Mouse (Mus musculus) neutrophil, adult 5-6 weeks (primary cell): ENCODE data around the gene Zp3. TPM values are rescaled to one million over a fixed set of nuclear protein-coding genes. Genes with fewer than 3 reads are reported as not detected.

Experiments
- ATAC-seq: fragments of 151-379, 151-347 bp; 2 replicates; pipeline ENCODE4 v1.8.0; 2017; ENCODE audit warnings: mild to moderate bottlenecking, moderate TSS enrichment; ENCODE audit not compliant: insufficient number of reproducible peaks, poor library complexity, low FRiP score, severe bottlenecking; ENCODE audit errors: extremely low read depth
- total RNA-seq: library from RNA; stranded (forward); fragments of 200-1000 nt; gene quantifications from 2 replicates; pipeline ENCODE4 v1.2.3, GENCODE M21; 2017

The Zp3 gene
- total RNA-seq, 1 experiment from 2014 or later, result not detected

DNA sequence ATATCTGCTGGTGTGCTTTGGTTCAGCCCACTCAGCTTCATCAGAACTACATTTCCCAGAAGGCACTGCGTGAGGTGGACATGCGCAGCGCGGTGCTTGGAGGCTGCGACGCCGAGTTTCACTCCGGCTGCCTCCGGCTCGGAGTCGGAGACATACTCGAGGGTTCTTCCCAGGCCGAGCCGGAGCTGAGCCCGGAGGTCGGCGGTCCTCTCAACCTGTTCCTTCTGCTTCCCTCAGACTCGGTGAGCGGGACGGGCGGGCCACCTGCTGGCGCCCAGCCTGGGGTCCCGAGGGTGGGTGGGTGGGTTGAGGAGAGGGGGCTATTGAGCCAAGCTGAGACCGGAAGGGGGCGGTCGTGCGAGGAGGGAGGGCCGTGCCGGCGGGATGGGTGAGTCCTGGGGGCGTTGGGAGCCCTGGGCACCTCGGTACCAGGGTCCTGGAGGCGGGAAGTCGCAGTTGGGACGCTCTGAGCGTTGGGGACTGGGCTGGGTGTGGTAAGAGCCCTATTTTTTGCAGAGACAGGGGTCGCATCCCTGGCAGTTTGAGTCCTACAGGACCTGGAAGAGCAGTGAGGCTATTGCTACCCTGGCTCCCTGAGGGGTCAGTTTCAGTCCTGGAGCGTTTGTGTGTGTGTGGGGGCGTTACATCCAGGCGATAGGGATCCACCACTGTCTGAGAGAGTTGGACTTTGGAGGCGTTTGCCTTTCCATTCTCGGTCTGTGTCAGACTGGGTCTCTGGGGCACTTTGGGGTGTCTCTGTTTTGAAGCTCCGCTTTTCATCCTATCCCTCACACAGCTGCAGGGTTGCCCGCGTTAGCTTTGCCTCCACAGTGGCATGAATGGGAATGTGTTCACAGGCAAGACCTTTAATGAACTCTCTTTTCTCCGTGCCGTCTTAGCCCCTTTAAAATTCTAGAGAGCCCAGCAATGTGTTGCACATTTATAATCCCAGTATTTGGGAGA lies 15.1 kb downstream of the Zp3 start, which contains the start of gene Dtx2:
Dtx2 (plus strand) TSS at position 76 of the 963 bp plus-strand sequence.
- peak; percentile 91 for ATAC-seq

DNA sequence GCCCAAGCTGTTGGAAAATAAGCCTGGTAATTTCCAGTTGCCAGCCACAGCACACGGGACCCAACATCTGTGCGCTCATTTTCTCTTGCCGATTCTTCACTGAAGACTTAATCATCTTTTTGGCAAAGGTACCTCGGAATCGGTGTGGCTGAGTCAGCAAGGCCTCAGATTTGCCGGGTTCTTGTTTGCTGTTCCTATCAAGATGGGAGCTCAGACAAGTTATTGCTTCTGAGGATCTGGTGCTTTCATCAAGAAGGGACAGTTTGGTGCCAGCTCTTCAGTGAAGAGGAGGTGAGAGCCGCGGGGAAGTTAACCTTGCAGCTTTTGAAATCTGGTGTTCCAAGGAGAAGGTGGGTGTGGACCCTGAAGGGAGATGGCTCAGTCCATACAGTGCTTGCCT lies 16.3 kb downstream of the Zp3 start:
- no peak for ATAC-seq

DNA sequence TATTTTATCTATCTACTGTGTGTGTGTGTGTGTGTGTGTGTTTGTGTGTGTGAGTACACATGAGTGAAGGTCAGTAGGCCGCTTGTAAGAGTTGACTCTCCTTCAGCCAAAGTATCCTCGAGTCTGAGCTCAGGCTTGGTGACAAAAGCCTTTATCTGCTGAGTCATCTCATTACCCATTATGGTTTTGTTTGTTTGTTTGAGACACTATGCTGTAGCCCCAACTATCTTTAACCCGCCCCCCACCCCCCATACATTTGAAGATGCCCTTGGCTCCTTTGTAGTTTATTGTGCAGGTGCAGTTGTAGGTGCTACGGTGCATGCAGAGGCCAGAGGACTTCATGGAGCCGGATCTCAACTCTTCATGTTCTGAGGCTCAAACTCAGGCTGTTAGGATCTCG lies 21.3 kb downstream of the Zp3 start:
- ATAC-seq, result no peak

GRCm38 (mm10) chr5:136002325-136002724 lies 22.4 kb downstream of the Zp3 start:
- ATAC-seq, result no peak

DNA sequence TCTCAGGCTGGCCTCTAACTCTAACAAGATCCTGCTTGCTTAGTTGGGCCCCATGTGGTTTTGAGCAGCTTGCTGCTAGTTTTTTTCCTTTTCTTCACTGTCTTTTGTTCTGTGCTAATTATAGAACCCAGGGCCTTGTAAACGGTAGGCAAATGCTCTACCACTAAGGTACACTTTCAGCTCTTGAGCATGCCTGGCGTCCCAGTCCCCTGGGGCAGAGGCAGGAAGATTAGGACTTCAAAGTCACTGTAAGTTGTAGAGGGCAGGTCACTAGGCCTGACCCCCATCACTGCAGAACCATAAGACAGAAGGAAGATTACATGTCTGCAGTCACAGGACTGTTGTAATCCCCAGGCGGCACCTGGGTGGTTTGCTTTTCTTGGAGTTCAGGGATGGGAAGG lies 22.9 kb downstream of the Zp3 start:
- ATAC-seq, result no peak

DNA sequence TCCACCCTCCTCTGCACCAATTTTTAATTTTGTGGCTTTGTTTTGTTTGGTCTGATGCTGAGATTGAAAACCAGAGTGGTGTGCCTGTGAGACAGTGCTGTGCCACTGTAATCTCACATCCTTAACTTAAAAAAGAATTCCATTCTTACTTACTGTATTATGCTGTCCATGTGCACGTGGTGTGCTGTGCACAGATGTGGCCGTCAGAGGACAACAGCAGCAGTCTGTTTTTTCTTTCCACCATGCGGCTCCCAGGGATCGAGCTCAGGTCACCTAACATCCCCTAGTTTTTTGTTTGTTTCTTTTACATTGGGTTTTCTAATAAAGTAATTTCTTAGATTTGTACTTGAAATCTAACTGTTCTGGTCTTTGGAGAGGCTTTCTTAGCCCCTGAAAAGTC lies 24.6 kb downstream of the Zp3 start:
- ATAC-seq, result no peak

- no peak for ATAC-seq
Observed at GRCm38 (mm10) chr5:136007745-136008144, 27.8 kb downstream of the Zp3 start.

DNA sequence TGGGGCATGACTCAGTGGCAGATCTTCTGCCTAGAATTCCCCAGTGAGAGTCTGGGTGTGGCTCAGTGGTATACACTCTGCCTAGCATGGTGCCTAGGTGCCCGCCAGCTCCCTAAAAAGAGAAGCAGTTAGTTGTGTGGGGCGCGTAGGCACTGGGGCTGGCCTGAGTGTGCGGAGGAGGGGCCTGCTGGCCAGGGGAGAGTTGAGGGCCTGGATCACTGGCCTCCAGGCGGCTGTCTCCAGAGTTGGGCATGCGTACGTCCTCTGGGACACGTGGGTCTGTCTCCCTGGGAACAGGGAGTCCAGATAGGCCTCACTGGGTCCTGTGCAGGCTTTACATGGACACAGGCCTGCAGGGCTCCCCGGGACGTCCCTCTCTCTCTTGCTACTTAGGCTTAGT lies 35.0 kb downstream of the Zp3 start:
- ATAC-seq, result no peak

DNA sequence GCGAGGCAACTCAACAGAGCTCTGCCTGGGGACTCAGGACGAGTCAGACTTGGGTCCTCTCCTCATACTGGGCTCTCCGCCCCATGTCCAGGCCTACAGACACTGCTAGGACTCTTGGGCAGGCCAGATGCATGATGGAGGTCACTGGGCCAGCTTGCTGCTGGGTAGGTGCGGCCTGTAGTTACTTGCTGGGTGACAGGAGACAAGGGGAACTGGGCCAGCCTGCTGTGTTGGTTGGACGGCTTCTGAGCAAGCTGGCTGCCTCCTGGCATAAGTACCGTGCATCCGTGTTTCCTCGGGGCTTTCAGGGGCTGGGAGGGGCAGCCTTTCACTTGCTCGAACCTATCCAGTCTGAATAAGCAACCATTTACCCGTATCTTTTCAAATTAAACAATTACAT lies 35.7 kb downstream of the Zp3 start:
- no peak for ATAC-seq

- ATAC-seq, result no peak
Observed at GRCm38 (mm10) chr5:136016014-136016876, 36.3 kb downstream of the Zp3 start.

GRCm38 (mm10) chr5:136017262-136017661 lies 37.4 kb downstream of the Zp3 start:
- ATAC-seq, result no peak

GRCm38 (mm10) chr5:136018726-136019125 lies 38.8 kb downstream of the Zp3 start:
- ATAC-seq, result no peak

DNA sequence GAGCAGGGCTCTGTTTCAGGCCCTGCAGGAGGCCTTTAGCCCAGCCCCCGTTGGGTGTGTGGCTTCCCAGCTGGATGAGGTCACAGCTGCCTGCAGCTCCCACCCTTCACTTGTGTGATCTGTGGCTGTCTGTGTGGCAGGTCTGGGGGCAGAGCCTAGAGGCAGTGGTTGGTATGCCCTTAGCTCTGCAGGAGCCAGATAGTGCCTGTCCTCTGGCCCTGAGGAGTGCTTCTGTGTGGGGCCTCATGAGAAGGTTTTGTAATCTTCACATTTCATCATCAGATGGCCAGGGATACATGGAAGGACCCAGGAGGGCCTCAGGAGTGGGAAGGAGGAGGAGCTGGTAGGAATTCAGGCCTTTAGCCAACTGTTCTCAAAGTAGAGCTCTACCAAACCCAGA lies 40.0 kb downstream of the Zp3 start:
- ATAC-seq, result no peak

DNA sequence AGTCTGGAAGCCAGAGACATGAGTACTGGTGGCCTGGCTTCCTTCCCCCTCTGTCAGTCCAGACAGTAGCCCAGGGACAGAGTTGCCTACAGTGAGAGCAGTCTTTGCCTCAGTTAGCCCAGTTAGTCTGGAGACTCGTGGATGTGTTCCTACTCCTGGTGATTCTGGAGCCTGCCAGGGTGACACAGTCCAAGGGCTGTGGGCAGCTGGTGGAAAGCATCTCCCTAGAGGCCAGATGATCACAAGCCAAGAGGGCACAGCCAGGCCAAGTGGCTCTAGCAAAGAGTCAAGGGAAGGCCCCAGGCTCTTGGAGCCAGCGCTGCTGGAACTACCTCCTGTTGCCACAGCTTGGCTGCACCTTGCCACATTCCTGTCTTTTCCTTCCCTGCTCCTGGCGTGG lies 45.8 kb downstream of the Zp3 start:
- ATAC-seq, result no peak

DNA sequence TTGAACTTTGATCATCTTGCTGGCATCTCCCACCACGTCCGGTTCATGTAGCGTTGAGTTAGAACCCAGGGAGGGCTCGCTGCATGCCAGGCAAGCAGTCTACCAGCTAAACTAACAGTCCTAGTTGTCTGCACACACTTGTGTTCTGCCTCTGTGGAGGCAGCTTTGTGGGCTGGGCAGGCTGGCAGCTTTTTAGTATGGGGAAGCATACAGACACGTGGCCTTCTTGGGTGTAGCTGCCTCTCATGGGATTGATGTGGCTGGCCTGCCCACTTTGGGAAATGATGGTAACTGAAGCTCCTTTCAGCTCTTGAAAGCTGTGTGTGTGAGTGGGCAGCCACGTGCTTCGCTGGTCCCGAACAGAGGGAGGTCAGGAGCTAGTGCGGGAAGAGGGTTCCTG lies 47.0 kb downstream of the Zp3 start:
- no peak for ATAC-seq

- ATAC-seq, result no peak
Observed at GRCm38 (mm10) chr5:136027612-136028311, 47.9 kb downstream of the Zp3 start.

DNA sequence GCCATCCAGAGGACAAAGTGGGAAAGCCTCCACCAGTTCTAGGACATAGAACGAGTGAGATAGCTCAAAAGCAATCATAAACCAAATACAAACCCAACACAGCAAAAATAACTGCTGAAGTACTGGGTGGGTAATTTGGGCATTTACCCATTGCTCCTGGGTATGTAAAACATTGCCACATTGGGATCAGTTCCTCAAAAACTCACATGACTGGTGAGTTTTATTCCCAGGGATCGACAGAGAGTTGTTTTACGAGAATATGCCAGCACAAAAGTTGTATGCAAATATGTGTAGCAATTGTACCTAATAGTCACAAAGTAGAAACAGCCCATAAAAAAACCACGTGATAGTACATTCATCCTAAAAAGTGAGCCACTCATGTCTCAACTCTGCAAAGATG lies 55.0 kb downstream of the Zp3 start:
- no peak for ATAC-seq

GRCm38 (mm10) chr5:136035285-136035684 lies 55.4 kb downstream of the Zp3 start:
- no peak for ATAC-seq

- no peak for ATAC-seq
Observed at GRCm38 (mm10) chr5:136036667-136037066, 56.8 kb downstream of the Zp3 start.
